Mouse (Mus musculus) erythroblast, embryonic 14.5 days (primary cell): ENCODE measurements around the gene Cfap46.

ENCODE experiments used
- GATA1 ChIP-seq: IDR thresholded peaks from 2 replicates; pipeline ENCODE4 v1.6.1; 2012; ENCODE audit warnings: low read length, inconsistent platforms, mixed read lengths
- TAL1 ChIP-seq: IDR thresholded peaks from 3 replicates; pipeline ENCODE4 v1.6.1; 2012; ENCODE audit warnings: low read length, inconsistent platforms, mixed read lengths

GRCm38 (mm10) chr7:139565998-139566397, 117.6 kb downstream of the Cfap46 start:
- TF ChIP-seq GATA1 (no peak), TAL1 (no peak)
